Mouse (Mus musculus) thymus, adult 2 months (tissue): ENCODE measurements at regions not wholly inside any gene's neighbourhood (a gene's known extent, or its start where the extent isn't known, plus 50 kb on each side); places are given as distances from the start of the nearest gene placed in this dataset.

Experiments
- CTCF ChIP-seq: fragments of 200-500 bp; IDR thresholded peaks from 2 replicates; pipeline ENCODE4 v1.5.1; 2012; ENCODE audit warnings: mild to moderate bottlenecking, control low read depth, low read length, moderate library complexity, borderline replicate concordance; ENCODE audit not compliant: control insufficient read depth, poor library complexity, insufficient read depth; ENCODE audit errors: extremely low read depth
- POLR2A ChIP-seq: fragments of 200-500 bp; IDR thresholded peaks from 2 replicates; pipeline ENCODE4 v1.6.1; 2012; ENCODE audit warnings: mild to moderate bottlenecking, low read length, control low read depth, moderate library complexity; ENCODE audit not compliant: control insufficient read depth, poor library complexity, insufficient read depth; ENCODE audit errors: extremely low read depth

GRCm38 (mm10) chr8:115921889-115922288 is 214.3 kb upstream of the Maf start:
- TF ChIP-seq CTCF (no peak), POLR2A (no peak)
